Mouse (Mus musculus): ENCODE data around the gene Cdc40. TPM values are rescaled to one million over a fixed set of nuclear protein-coding genes. Genes with fewer than 3 reads are reported as not detected.
A peak's percentile ranks its signal among the peaks of the same experiment; 100 is the strongest.

The Cdc40 gene
- polyA plus RNA-seq, 1 experiment from 2014 or later: 32.8 TPM

GRCm38 (mm10) chr10:40889146-40889545 lies 6.0 kb upstream of the Cdc40 start:
- no peak overlapping the region for H3K27ac ChIP-seq (replicated peaks)
- H3K9me3 ChIP-seq (replicated peaks): no peaks in the 10 kb centered on the region
- no peak overlapping the region for H3K4me3 ChIP-seq (replicated peaks)
- H3K4me1 ChIP-seq: no peaks in the 10 kb centered on the region
- H3K36me3 ChIP-seq: no peaks in the 10 kb centered on the region
- no peak for ATAC-seq (ENCODE audit: insufficient number of reproducible peaks, low FRiP score, low TSS enrichment, low read depth)
- H3K27me3 ChIP-seq: no peaks in the 10 kb centered on the region
- H3K9ac ChIP-seq: no peak overlapping the region
- H3K4me2 ChIP-seq (replicated peaks): no peak overlapping the region
- 77% methylated on average over 4 of the region's 4 CpGs for WGBS

- no peaks in the 10 kb centered on the region for H3K27me3 ChIP-seq
Observed at GRCm38 (mm10) chr10:40887316-40887715, 4.2 kb upstream of the Cdc40 start.

GRCm38 (mm10) chr10:40885432-40885831 lies 2.3 kb upstream of the Cdc40 start:
- Histone ChIP-seq H3K36me3 (no peaks in the 10 kb centered on the region), H3K4me1 (peaks cover 16% of the 10 kb centered on the region), H3K4me2 (replicated peaks) (no peak overlapping the region), H3K9ac (no peak overlapping the region), H3K9me3 (replicated peaks) (no peaks in the 10 kb centered on the region), H3K27ac (replicated peaks) (no peak overlapping the region), H3K27me3 (no peaks in the 10 kb centered on the region), H3K4me3 (replicated peaks) (no peak overlapping the region)
- ATAC-seq (ENCODE audit: insufficient number of reproducible peaks, low FRiP score, low TSS enrichment, low read depth): no peak
- WGBS: 63% methylated on average over 7 of the region's 7 CpGs

More at GRCm38 (mm10) chr10:40887316-40887715, 4.2 kb upstream of the Cdc40 start:
- Histone ChIP-seq H3K4me3 (replicated peaks) (no peak overlapping the region), H3K27ac (replicated peaks) (no peak overlapping the region), H3K4me2 (replicated peaks) (no peak overlapping the region), H3K9ac (no peak overlapping the region), H3K4me1 (no peaks in the 10 kb centered on the region), H3K9me3 (replicated peaks) (no peaks in the 10 kb centered on the region), H3K36me3 (no peaks in the 10 kb centered on the region)
- WGBS: 88% methylated on average over 2 of the region's 2 CpGs
- no peak for ATAC-seq (ENCODE audit: insufficient number of reproducible peaks, low FRiP score, low TSS enrichment, low read depth)

GRCm38 (mm10) chr10:40884279-40884806 lies 1.2 kb upstream of the Cdc40 start:
- no peaks in the 10 kb centered on the region for H3K27me3 ChIP-seq
- H3K27ac ChIP-seq (replicated peaks): peak overlapping the region; percentile 96
- H3K9ac ChIP-seq: peak overlapping the region; percentile 76
- H3K9me3 ChIP-seq (replicated peaks): no peaks in the 10 kb centered on the region
- no peak for ATAC-seq (ENCODE audit: insufficient number of reproducible peaks, low FRiP score, low TSS enrichment, low read depth)
- H3K4me3 ChIP-seq (replicated peaks): peak overlapping the region; percentile 93
- H3K36me3 ChIP-seq: no peaks in the 10 kb centered on the region
- H3K4me2 ChIP-seq (replicated peaks): peak overlapping the region; percentile 75
- under 1% methylated on average over 40 of the region's 40 CpGs for whole genome bisulfite sequencing
- H3K4me1 ChIP-seq: peaks cover 16% of the 10 kb centered on the region

GRCm38 (mm10) chr10:40883644-40884278 lies 650 bp upstream of the Cdc40 start:
- Histone ChIP-seq H3K4me3 (replicated peaks) (peak overlapping the region; percentile 93), H3K27me3 (no peaks in the 10 kb centered on the region), H3K36me3 (no peaks in the 10 kb centered on the region), H3K9ac (peak overlapping the region; percentile 76), H3K9me3 (replicated peaks) (no peaks in the 10 kb centered on the region), H3K4me1 (peaks cover 16% of the 10 kb centered on the region), H3K4me2 (replicated peaks) (peak overlapping the region; percentile 75), H3K27ac (replicated peaks) (peak overlapping the region; percentile 96)
- under 1% methylated on average over 86 of the region's 87 CpGs for WGBS
- peak; percentile 89 for ATAC-seq (ENCODE audit: insufficient number of reproducible peaks, low FRiP score, low TSS enrichment, low read depth)

GRCm38 (mm10) chr10:40882333-40882732 lies 778 bp downstream of the Cdc40 start:
- WGBS: 13% methylated on average over 9 of the region's 9 CpGs
- peak overlapping the region; percentile 89 for H3K27ac ChIP-seq (replicated peaks)

GRCm38 (mm10) chr10:40881236-40881635 lies 1.9 kb downstream of the Cdc40 start:
- Histone ChIP-seq H3K4me2 (replicated peaks) (0 out of 2 replicates have a peak overlapping the region, but pooled peaks have one; percentile 75), H3K9me3 (replicated peaks) (no peaks in the 10 kb centered on the region), H3K9ac (no peak overlapping the region), H3K4me1 (peaks cover 16% of the 10 kb centered on the region), H3K27me3 (no peaks in the 10 kb centered on the region), H3K27ac (replicated peaks) (no peak overlapping the region), H3K36me3 (no peaks in the 10 kb centered on the region), H3K4me3 (replicated peaks) (no peak overlapping the region)
- WGBS: 60% methylated on average over 3 of the region's 3 CpGs
- no peak for ATAC-seq (ENCODE audit: insufficient number of reproducible peaks, low FRiP score, low TSS enrichment, low read depth)

More at GRCm38 (mm10) chr10:40882333-40882732, 778 bp downstream of the Cdc40 start:
- no peaks in the 10 kb centered on the region for H3K27me3 ChIP-seq
- peaks cover 16% of the 10 kb centered on the region for H3K4me1 ChIP-seq
- H3K4me3 ChIP-seq (replicated peaks): peak overlapping the region; percentile 93
- no peak for ATAC-seq (ENCODE audit: insufficient number of reproducible peaks, low FRiP score, low TSS enrichment, low read depth)
- peak overlapping the region; percentile 75 for H3K4me2 ChIP-seq (replicated peaks)
- no peaks in the 10 kb centered on the region for H3K36me3 ChIP-seq
- H3K9me3 ChIP-seq (replicated peaks): no peaks in the 10 kb centered on the region
- H3K9ac ChIP-seq: peak overlapping the region; percentile 86

- no peak overlapping the region for H3K27ac ChIP-seq (replicated peaks)
- ATAC-seq (ENCODE audit: insufficient number of reproducible peaks, low FRiP score, low TSS enrichment, low read depth): no peak
- H3K4me1 ChIP-seq: peaks cover 16% of the 10 kb centered on the region
- no peaks in the 10 kb centered on the region for H3K36me3 ChIP-seq
- H3K4me3 ChIP-seq (replicated peaks): no peak overlapping the region
- H3K9ac ChIP-seq: no peak overlapping the region
- WGBS: 84% methylated on average over 9 of the region's 9 CpGs
- H3K9me3 ChIP-seq (replicated peaks): no peaks in the 10 kb centered on the region
- H3K27me3 ChIP-seq: no peaks in the 10 kb centered on the region
- H3K4me2 ChIP-seq (replicated peaks): no peak overlapping the region
Observed at GRCm38 (mm10) chr10:40879969-40880368, 3.1 kb downstream of the Cdc40 start.

- H3K4me1 ChIP-seq: peaks cover 16% of the 10 kb centered on the region
Observed at GRCm38 (mm10) chr10:40878246-40878645, 4.9 kb downstream of the Cdc40 start.

GRCm38 (mm10) chr10:40872052-40872451 lies 11.1 kb downstream of the Cdc40 start:
- no peaks in the 10 kb centered on the region for H3K9me3 ChIP-seq (replicated peaks)
- no peak overlapping the region for H3K27ac ChIP-seq (replicated peaks)
- H3K27me3 ChIP-seq: no peaks in the 10 kb centered on the region
- H3K36me3 ChIP-seq: 0 out of 2 replicates have a peak, but pooled peaks cover 2% of the 10 kb centered on the region
- no peaks in the 10 kb centered on the region for H3K4me1 ChIP-seq
- no peak overlapping the region for H3K4me2 ChIP-seq (replicated peaks)
- H3K4me3 ChIP-seq (replicated peaks): no peak overlapping the region
- no peak for ATAC-seq (ENCODE audit: insufficient number of reproducible peaks, low FRiP score, low TSS enrichment, low read depth)
- no peak overlapping the region for H3K9ac ChIP-seq
- 83% methylated on average over 2 of the region's 2 CpGs for WGBS

More at GRCm38 (mm10) chr10:40878246-40878645, 4.9 kb downstream of the Cdc40 start:
- no peak overlapping the region for H3K4me2 ChIP-seq (replicated peaks)
- no peak overlapping the region for H3K27ac ChIP-seq (replicated peaks)
- no peak overlapping the region for H3K9ac ChIP-seq
- no peaks in the 10 kb centered on the region for H3K9me3 ChIP-seq (replicated peaks)
- H3K27me3 ChIP-seq: no peaks in the 10 kb centered on the region
- WGBS: 86% methylated on average over 3 of the region's 3 CpGs
- H3K4me3 ChIP-seq (replicated peaks): no peak overlapping the region
- H3K36me3 ChIP-seq: no peaks in the 10 kb centered on the region
- no peak for ATAC-seq (ENCODE audit: insufficient number of reproducible peaks, low FRiP score, low TSS enrichment, low read depth)

- Histone ChIP-seq H3K4me1 (no peaks in the 10 kb centered on the region), H3K4me2 (replicated peaks) (no peak overlapping the region), H3K36me3 (0 out of 2 replicates have a peak, but pooled peaks cover 2% of the 10 kb centered on the region), H3K27ac (replicated peaks) (no peak overlapping the region), H3K27me3 (no peaks in the 10 kb centered on the region), H3K9ac (no peak overlapping the region), H3K9me3 (replicated peaks) (no peaks in the 10 kb centered on the region), H3K4me3 (replicated peaks) (no peak overlapping the region)
- ATAC-seq (ENCODE audit: insufficient number of reproducible peaks, low FRiP score, low TSS enrichment, low read depth): no peak
- 90% methylated on average over 2 of the region's 2 CpGs for WGBS
Observed at GRCm38 (mm10) chr10:40871301-40871700, 11.8 kb downstream of the Cdc40 start.

Data from embryonic facial prominence, embryonic 15.5 days (tissue).